23 mouse cellular contexts compared by ENCODE assay signal in genomic region chr19:43786249-43787026, GRCm38 (mm10). TPM values are rescaled to one million over a fixed set of nuclear protein-coding genes. Genes with fewer than 3 reads are reported as not detected.
A peak's percentile ranks its signal among the peaks of the same experiment; 100 is the strongest.
DNase-seq lines count a peak whose midpoint lies in the region; ATAC-seq and TF ChIP-seq lines count a peak whose summit lies in the region.
"Had no signal": no experiment of that assay in that cellular context is flagged by ENCODE, and none has a peak within 500 bp of the region (broad histone marks: within the 10 kb centered on the region; RNA-seq: fewer than 3 reads in every experiment).

No protein-coding gene starts in this region.

- H3K27ac ChIP-seq in lung, postnatal 0 days (ENCODE audit: low read length), result no peak overlapping the region
- H3K27ac ChIP-seq in liver, embryonic 15.5 days (replicated peaks), result 0 out of 2 replicates have a peak overlapping the region, but pooled peaks have one; percentile 38
- peak overlapping the region; percentile 20; the same call in 1 of the 2 replicates for H3K27ac ChIP-seq in small intestine, adult 2 months (ENCODE audit: insufficient read depth, low read depth, low read length)
- H3K27ac ChIP-seq: forebrain, embryonic 12.5 days; heart, embryonic 13.5 days; hindbrain, embryonic 15.5 days; macrophage; midbrain, embryonic 12.5 days; neural tube, embryonic 13.5 days; stomach, postnatal 0 days had no signal

- WGBS in lung, postnatal 0 days, result 68% methylated on average over 13 of the region's 13 CpGs
- WGBS in liver, embryonic 15.5 days (ENCODE audit: insufficient replicate concordance), result 44% methylated on average over 13 of the region's 13 CpGs
- 48% methylated on average over 13 of the region's 13 CpGs for WGBS in small intestine, adult 2 months

- DNase-seq in lung, postnatal 0 days (ENCODE audit: low spot score), result peak; percentile 9
- no peak for DNase-seq in lung, postnatal 14 days
- DNase-seq in MEL-GATA-1-ER (ENCODE audit: extremely low read depth, low read depth), result peak; percentile 47
- no peak for DNase-seq in cerebellum, adult 9-11 months
- no peak for DNase-seq in spleen, adult 12 weeks (ENCODE audit: low spot score)
- no peak for DNase-seq in cerebellum, postnatal 14 days
- DNase-seq: adrenal gland, postnatal 25 days; cerebellum, adult 18-20 months; heart, adult 11 months; heart, postnatal 36 days; kidney, postnatal 10 days; right cerebral cortex, postnatal 14 days had no signal

- TF ChIP-seq CTCF in lung, postnatal 0 days (IDR thresholded peaks at IDR 0.05), result no peak
- TF ChIP-seq CTCF in small intestine, adult 2 months (IDR thresholded peaks at IDR 0.05; ENCODE audit: extremely low read depth, insufficient read length, insufficient replicate concordance, low read depth, low read length), result no peak

- TF ChIP-seq EP300 in lung, postnatal 0 days (IDR thresholded peaks at IDR 0.05), result no peak

- TF ChIP-seq POLR2A in small intestine, adult 2 months (IDR thresholded peaks at IDR 0.05; ENCODE audit: low read depth, low read length), result no peak

- no peaks in the 10 kb centered on the region for H3K4me1 ChIP-seq in lung, postnatal 0 days (ENCODE audit: insufficient read depth, low read depth, low read length)
- no peaks in the 10 kb centered on the region for H3K4me1 ChIP-seq in liver, embryonic 15.5 days (replicated peaks)
- peaks cover 2% of the 10 kb centered on the region for H3K4me1 ChIP-seq in small intestine, adult 2 months (ENCODE audit: control insufficient read depth, insufficient read depth, insufficient read length, low read length)
- H3K4me1 ChIP-seq: forebrain, embryonic 12.5 days; heart, embryonic 13.5 days; hindbrain, embryonic 15.5 days; midbrain, embryonic 12.5 days; neural tube, embryonic 13.5 days had no signal

- H3K4me3 ChIP-seq in lung, postnatal 0 days (ENCODE audit: low read depth, low read length), result no peak overlapping the region
- no peak overlapping the region for H3K4me3 ChIP-seq in liver, embryonic 15.5 days (replicated peaks)
- H3K4me3 ChIP-seq in small intestine, adult 2 months (ENCODE audit: low read depth, low read length), result peak overlapping the region; percentile 40; the same call in 1 of the 2 replicates
- H3K4me3 ChIP-seq: forebrain, embryonic 12.5 days; heart, embryonic 13.5 days; hindbrain, embryonic 15.5 days; midbrain, embryonic 12.5 days; neural tube, embryonic 13.5 days had no signal

- no peak for ATAC-seq in lung, postnatal 0 days
- ATAC-seq in liver, embryonic 15.5 days (ENCODE audit: insufficient read depth), result no peak
- ATAC-seq: intestine, embryonic 16.5 days had no signal

- no peaks in the 10 kb centered on the region for H3K9me3 ChIP-seq in lung, postnatal 0 days (ENCODE audit: low read length)
- H3K9me3 ChIP-seq in liver, embryonic 15.5 days (replicated peaks), result no peaks in the 10 kb centered on the region
- H3K9me3 ChIP-seq: forebrain, embryonic 12.5 days; heart, embryonic 13.5 days; hindbrain, embryonic 15.5 days; midbrain, embryonic 12.5 days; neural tube, embryonic 13.5 days had no signal

- no peak overlapping the region for H3K9ac ChIP-seq in lung, postnatal 0 days (replicated peaks; ENCODE audit: low read depth)
- H3K9ac ChIP-seq in liver, embryonic 15.5 days, result no peak overlapping the region
- H3K9ac ChIP-seq: forebrain, embryonic 12.5 days; heart, embryonic 13.5 days; hindbrain, embryonic 15.5 days; midbrain, embryonic 12.5 days; neural tube, embryonic 13.5 days had no signal

- H3K4me2 ChIP-seq in lung, postnatal 0 days (replicated peaks; ENCODE audit: low read depth, low read length), result no peak overlapping the region
- H3K4me2 ChIP-seq in liver, embryonic 15.5 days, result peak overlapping the region; percentile 41
- H3K4me2 ChIP-seq: forebrain, embryonic 12.5 days; heart, embryonic 13.5 days; hindbrain, embryonic 15.5 days; midbrain, embryonic 12.5 days; neural tube, embryonic 13.5 days had no signal

- H3K27me3 ChIP-seq in lung, postnatal 0 days (replicated peaks; ENCODE audit: insufficient read depth, low read length), result no peaks in the 10 kb centered on the region
- H3K27me3 ChIP-seq in liver, embryonic 15.5 days, result no peaks in the 10 kb centered on the region
- H3K27me3 ChIP-seq in small intestine, adult 2 months (ENCODE audit: control insufficient read depth, insufficient read depth, low read length), result no peaks in the 10 kb centered on the region
- H3K27me3 ChIP-seq: forebrain, embryonic 12.5 days; hindbrain, embryonic 15.5 days; midbrain, embryonic 12.5 days; neural tube, embryonic 13.5 days had no signal

- no peaks in the 10 kb centered on the region for H3K36me3 ChIP-seq in lung, postnatal 0 days (ENCODE audit: insufficient read depth, low read length)
- H3K36me3 ChIP-seq in liver, embryonic 15.5 days (replicated peaks), result 0 out of 2 replicates have a peak, but pooled peaks cover 3% of the 10 kb centered on the region
- peaks cover 56% of the 10 kb centered on the region for H3K36me3 ChIP-seq in small intestine, adult 2 months (ENCODE audit: control insufficient read depth, insufficient read depth, low read length)
- H3K36me3 ChIP-seq: forebrain, embryonic 12.5 days; heart, embryonic 13.5 days; hindbrain, embryonic 15.5 days; midbrain, embryonic 12.5 days; neural tube, embryonic 13.5 days had no signal

RNA-seq across cellular contexts. Expression of gene Abcc2, which starts 4.4 kb away (rescaled TPM):
- 0.02 TPM in 1 of 2 replicates, not detected in the other for polyA plus RNA-seq in lung, postnatal 0 days (2015; fragmentation: Nextera tagmentation; extraction: Ambion mirVana)
- 10.6 and 11.7 TPM in 2 replicates for polyA plus RNA-seq in liver, embryonic 15.5 days (2015; fragmentation: Nextera tagmentation; extraction: Ambion mirVana)
- polyA plus RNA-seq in small intestine, adult 2 months (2012; rRNA removed), result 25.3 and 49.5 TPM in 2 replicates
- polyA plus RNA-seq: forebrain, embryonic 12.5 days; heart, embryonic 13.5 days; midbrain, embryonic 12.5 days; thymus, postnatal 0 days had no signal

RNA-seq across cellular contexts. Expression of gene Cox15, which starts 33.6 kb away (rescaled TPM):
- 4.5 and 5.7 TPM in 2 replicates for polyA plus RNA-seq in lung, postnatal 0 days (2015; fragmentation: Nextera tagmentation; extraction: Ambion mirVana)
- polyA plus RNA-seq in liver, embryonic 15.5 days (2015; fragmentation: Nextera tagmentation; extraction: Ambion mirVana), result 4.4 and 4.5 TPM in 2 replicates
- 6.5 and 9.8 TPM in 2 replicates for polyA plus RNA-seq in small intestine, adult 2 months (2012; rRNA removed)

RNA-seq across cellular contexts. Expression of gene Cutc, which starts 33.6 kb away (rescaled TPM):
- 14.9 and 17.1 TPM in 2 replicates for polyA plus RNA-seq in lung, postnatal 0 days (2015; fragmentation: Nextera tagmentation; extraction: Ambion mirVana)
- 8.9 and 11.4 TPM in 2 replicates for polyA plus RNA-seq in liver, embryonic 15.5 days (2015; fragmentation: Nextera tagmentation; extraction: Ambion mirVana)
- 1.3 and 4.1 TPM in 2 replicates for polyA plus RNA-seq in small intestine, adult 2 months (2012; rRNA removed)

Comparison
In these comparisons a context has a peak if more than half of its experiments do, and no peak if none do; other contexts are left out.
1. DNase-seq: peak in lung, postnatal 0 days (single experiment) and MEL-GATA-1-ER (single experiment); none in lung, postnatal 14 days (single experiment), cerebellum, adult 9-11 months (single experiment), spleen, adult 12 weeks (single experiment) and cerebellum, postnatal 14 days (0 of 2).
2. RNA of gene Abcc2, which starts 4.4 kb away (polyA plus RNA-seq): 25.3 to 49.5 TPM in small intestine, adult 2 months and 10.6 to 11.7 TPM in liver, embryonic 15.5 days; 0.02 TPM in lung, postnatal 0 days; every median in the first group is over 10 times any median in the second.